Mouse (Mus musculus): ENCODE measurements around the gene Tfcp2. TPM values are rescaled to one million over a fixed set of nuclear protein-coding genes. Genes with fewer than 3 reads are reported as not detected.
"Not testable (repeated sequence)": the region's sequence is repeated elsewhere in the genome, so short reads cannot be mapped to it uniquely, and the experiment has no call there.

Gene Tfcp2
- total and polyA plus RNA-seq, 3 experiments, result 5.3 to 7.8 (median 6.8) TPM

DNA sequence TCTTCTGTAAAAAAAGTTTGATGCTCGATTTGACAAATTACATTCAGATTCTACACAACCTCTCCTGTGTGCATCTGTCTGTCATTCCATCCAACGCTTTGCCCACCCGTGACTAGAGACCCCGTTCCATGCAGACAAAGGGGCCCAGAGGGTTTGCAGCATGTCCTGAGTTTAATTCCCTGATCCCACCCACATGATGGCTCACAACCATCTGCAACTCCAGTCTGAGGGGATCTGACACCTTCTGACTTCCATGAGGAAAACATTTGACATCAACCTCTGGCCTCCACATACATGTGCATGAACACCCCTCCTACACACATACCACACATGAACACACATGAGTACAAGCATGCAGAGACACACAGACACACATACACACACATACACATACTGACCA lies 10.4 kb downstream of the Tfcp2 start:
- peaks cover 2 to 22% of the 10 kb centered on the region in 2 experiments for H3K36me3 ChIP-seq (replicated peaks in 1 of 2; ENCODE audit: control insufficient read depth in 1 of 2, insufficient read depth in 1 of 2, low read length in 1 of 2)
- dilution Hi-C loops (cut with MboI; ENCODE audit: extremely low pct_ligation_motif_present, extremely low pct_unique_long_range_greater_than_20kb, low sequenced_read_pairs) (no loop called here), in situ Hi-C loops (cut with MboI; ENCODE audit: low pct_ligation_motif_present, low pct_unique_long_range_greater_than_20kb, low sequenced_read_pairs) (no loop called here)
- no peak overlapping the region for H3K4me3 ChIP-seq (replicated peaks in 1 of 3; ENCODE audit: low read depth in 2 of 3, low read length in 2 of 3, poor library complexity in 1 of 3)
- H3K4me1 ChIP-seq (ENCODE audit: control insufficient read depth in 1 of 2, insufficient read depth in 2 of 2), result no peaks in the 10 kb centered on the region
- peaks cover 3% of the 10 kb centered on the region; the same call in 1 of the 2 replicates for H3K79me2 ChIP-seq (replicated peaks; ENCODE audit: control insufficient read depth, extremely low read depth, insufficient read depth, poor library complexity, severe bottlenecking)
- no peak overlapping the region for H3K27ac ChIP-seq (ENCODE audit: insufficient read depth, low read depth)
- TF ChIP-seq ZNF384 (IDR thresholded peaks at IDR 0.05; ENCODE audit: low read depth, low read length) (no peak), IRF4 (IDR thresholded peaks at IDR 0.05; ENCODE audit: low read depth, low read length) (no peak), ELF1 (IDR thresholded peaks at IDR 0.05; ENCODE audit: low read depth, low read length) (no peak), JUND (conservative IDR thresholded peaks at IDR 0.05; ENCODE audit: low read depth, low read length) (no peak), JUN (IDR thresholded peaks at IDR 0.05; ENCODE audit: insufficient read depth, low read depth, low read length) (no peak), NELFE (IDR thresholded peaks at IDR 0.05; ENCODE audit: low read depth, low read length) (no peak), CHD2 (IDR thresholded peaks at IDR 0.05; ENCODE audit: low read length) (no peak), ZMIZ1 (IDR thresholded peaks at IDR 0.05; ENCODE audit: low read depth, low read length) (no peak), MXI1 (IDR thresholded peaks at IDR 0.05; ENCODE audit: low read depth, low read length) (no peak), UBTF (IDR thresholded peaks at IDR 0.05; ENCODE audit: low read depth, low read length) (no peak), PAX5 (IDR thresholded peaks at IDR 0.05; ENCODE audit: low read length) (no peak), MAZ (IDR thresholded peaks at IDR 0.05; ENCODE audit: low read depth, low read length) (no peak), E2F4 (IDR thresholded peaks at IDR 0.05; ENCODE audit: insufficient replicate concordance, low read depth, low read length) (no peak), ETS1 (conservative IDR thresholded peaks at IDR 0.05; ENCODE audit: low read depth, low read length) (no peak), SIN3A (IDR thresholded peaks at IDR 0.05; ENCODE audit: low read length) (no peak)
- H3K9me3 ChIP-seq (replicated peaks; ENCODE audit: low read length), result peaks cover 3% of the 10 kb centered on the region
- H3K9ac ChIP-seq (ENCODE audit: insufficient read depth, low read depth), result no peak overlapping the region
- H3K27me3 ChIP-seq (replicated peaks), result no peaks in the 10 kb centered on the region
- no peak for DNase-seq (ENCODE audit: extremely low read depth)
- H3K4me2 ChIP-seq (ENCODE audit: insufficient read depth, low read depth, poor library complexity, severe bottlenecking), result no peak overlapping the region

DNA sequence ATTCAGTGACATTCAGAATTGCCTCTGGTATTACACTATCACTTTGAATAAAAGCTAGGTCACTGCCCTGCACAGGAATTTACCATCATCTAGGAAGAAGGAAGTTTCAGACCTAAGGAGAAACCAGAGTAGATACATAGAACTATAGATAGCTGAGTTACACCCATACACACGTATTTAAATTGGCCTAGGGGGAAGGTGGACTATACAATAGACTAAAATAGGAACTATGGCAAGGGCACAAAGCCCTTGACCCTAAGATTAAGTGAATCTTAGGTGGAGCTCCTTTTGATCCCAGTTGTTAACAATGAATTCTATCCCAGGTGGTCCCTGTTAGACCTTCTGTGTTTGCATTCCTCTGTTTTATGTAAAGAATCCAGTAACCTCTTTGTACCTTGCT lies 10.8 kb downstream of the Tfcp2 start:
- H3K4me1 ChIP-seq (ENCODE audit: control insufficient read depth in 1 of 2, insufficient read depth in 2 of 2); H3K4me2 ChIP-seq (ENCODE audit: insufficient read depth, low read depth, poor library complexity, severe bottlenecking); H3K27me3 ChIP-seq (replicated peaks); H3K4me3 ChIP-seq (replicated peaks in 1 of 3; ENCODE audit: low read depth in 2 of 3, low read length in 2 of 3, poor library complexity in 1 of 3); H3K9me3 ChIP-seq (replicated peaks; ENCODE audit: low read length); H3K79me2 ChIP-seq (replicated peaks; ENCODE audit: control insufficient read depth, extremely low read depth, insufficient read depth, poor library complexity, severe bottlenecking); H3K27ac ChIP-seq (ENCODE audit: insufficient read depth, low read depth); DNase-seq (ENCODE audit: extremely low read depth); in situ Hi-C loops (cut with MboI; ENCODE audit: low pct_ligation_motif_present, low pct_unique_long_range_greater_than_20kb, low sequenced_read_pairs); dilution Hi-C loops (cut with MboI; ENCODE audit: extremely low pct_ligation_motif_present, extremely low pct_unique_long_range_greater_than_20kb, low sequenced_read_pairs); H3K9ac ChIP-seq (ENCODE audit: insufficient read depth, low read depth): not testable (repeated sequence)
- H3K36me3 ChIP-seq (replicated peaks in 1 of 2; ENCODE audit: control insufficient read depth in 1 of 2, insufficient read depth in 1 of 2, low read length in 1 of 2), result peaks cover 2 to 24% of the 10 kb centered on the region in 2 experiments
